Mouse (Mus musculus) neural tube, embryonic 14.5 days (tissue): Measurements from ENCODE around the gene Atf6. TPM values are rescaled to one million over a fixed set of nuclear protein-coding genes. Genes with fewer than 3 reads are reported as not detected.

Source experiments
- ATAC-seq: fragments of 200-750 bp; cut with Nextera tagmentation; 2 replicates; pipeline ENCODE4 v1.8.0; 2017; ENCODE audit warnings: low read depth, mild to moderate bottlenecking, moderate TSS enrichment, moderate library complexity
- H3K27ac ChIP-seq: fragments of 300-500 bp; sonication (generic); 2 replicates; pipeline ENCODE4 v1.5.1; 2014; ENCODE audit warnings: low read depth, mild to moderate bottlenecking, control low read depth, low read length, moderate library complexity, mixed read lengths
- H3K27me3 ChIP-seq: fragments of 300-500 bp; sonication (generic); 2 replicates; pipeline ENCODE4 v1.6.1; 2014; ENCODE audit warnings: low read length; ENCODE audit not compliant: control insufficient read depth, insufficient read depth
- H3K36me3 ChIP-seq: fragments of 300-500 bp; sonication (generic); 2 replicates; pipeline ENCODE4 v1.6.1; 2014; ENCODE audit warnings: low read length, mixed read lengths; ENCODE audit not compliant: control insufficient read depth, insufficient read depth
- H3K4me1 ChIP-seq: fragments of 300-500 bp; sonication (generic); 2 replicates; pipeline ENCODE4 v1.6.1; 2014; ENCODE audit warnings: low read length; ENCODE audit not compliant: control insufficient read depth, insufficient read depth
- H3K4me2 ChIP-seq: fragments of 300-500 bp; sonication (generic); 2 replicates; pipeline ENCODE4 v1.6.1; 2014; ENCODE audit warnings: mild to moderate bottlenecking, low read depth, low read length, control low read depth
- H3K4me3 ChIP-seq: fragments of 300-500 bp; sonication (generic); 2 replicates; pipeline ENCODE4 v1.5.1; 2014; ENCODE audit warnings: low read depth, low read length, control low read depth, mixed read lengths
- H3K9ac ChIP-seq: fragments of 300-500 bp; sonication (generic); replicated peaks from 2 replicates; pipeline ENCODE4 v1.6.1; 2014; ENCODE audit warnings: low read depth, mild to moderate bottlenecking, control low read depth, low read length, mixed read lengths
- H3K9me3 ChIP-seq: fragments of 300-500 bp; sonication (generic); 2 replicates; pipeline ENCODE4 v1.6.1; 2016; ENCODE audit warnings: low read length; ENCODE audit not compliant: control insufficient read depth
- WGBS: fragments of 180-500 bp; shearing (Covaris S2); extraction: QIAGEN DNeasy Blood & Tissue Kit; methylation state at CpG from one replicate; pipeline ENCODE4 v1.1.7; 2014; 5-methylcytosine and 5-hydroxymethylcytosine counted together
- polyA plus RNA-seq: library from polyadenylated mRNA; unstranded; fragments of >200 nt; fragmentation: Nextera tagmentation; extraction: Ambion mirVana; gene quantifications from 2 replicates; pipeline ENCODE4 v1.2.1, GENCODE M21; 2014

Gene Atf6
- polyA plus RNA-seq, 1 experiment from 2014 or later: 10.1 TPM

DNA sequence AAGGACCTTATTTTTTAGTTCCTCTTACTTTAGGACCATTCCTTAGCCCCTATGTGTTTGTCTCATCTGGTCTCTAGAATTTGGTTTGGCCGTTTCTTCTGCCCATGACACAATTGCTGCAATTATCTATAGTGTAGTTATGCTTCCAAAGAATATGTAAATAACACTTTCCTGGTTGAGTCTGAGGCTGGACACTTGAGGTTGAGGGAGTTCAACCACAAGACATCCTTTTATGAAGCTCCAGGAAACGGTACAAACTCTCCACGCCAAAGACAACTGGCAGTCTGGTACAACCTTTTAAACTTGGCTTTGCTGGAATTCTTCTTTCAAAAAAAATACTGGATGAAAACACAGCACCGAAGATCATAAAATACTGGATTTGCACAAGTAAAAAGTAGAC is 94.1 kb downstream of the Atf6 start:
- Histone ChIP-seq H3K36me3 (no peaks in the 10 kb centered on the region; the same call in 1 of the 2 replicates), H3K4me3 (no peak overlapping the region), H3K27ac (no peak overlapping the region), H3K27me3 (no peaks in the 10 kb centered on the region), H3K4me1 (no peaks in the 10 kb centered on the region), H3K4me2 (no peak overlapping the region), H3K9me3 (no peaks in the 10 kb centered on the region), H3K9ac (no peak overlapping the region)
- 92% methylated on average over 4 of the region's 4 CpGs for WGBS
- ATAC-seq: no peak

DNA sequence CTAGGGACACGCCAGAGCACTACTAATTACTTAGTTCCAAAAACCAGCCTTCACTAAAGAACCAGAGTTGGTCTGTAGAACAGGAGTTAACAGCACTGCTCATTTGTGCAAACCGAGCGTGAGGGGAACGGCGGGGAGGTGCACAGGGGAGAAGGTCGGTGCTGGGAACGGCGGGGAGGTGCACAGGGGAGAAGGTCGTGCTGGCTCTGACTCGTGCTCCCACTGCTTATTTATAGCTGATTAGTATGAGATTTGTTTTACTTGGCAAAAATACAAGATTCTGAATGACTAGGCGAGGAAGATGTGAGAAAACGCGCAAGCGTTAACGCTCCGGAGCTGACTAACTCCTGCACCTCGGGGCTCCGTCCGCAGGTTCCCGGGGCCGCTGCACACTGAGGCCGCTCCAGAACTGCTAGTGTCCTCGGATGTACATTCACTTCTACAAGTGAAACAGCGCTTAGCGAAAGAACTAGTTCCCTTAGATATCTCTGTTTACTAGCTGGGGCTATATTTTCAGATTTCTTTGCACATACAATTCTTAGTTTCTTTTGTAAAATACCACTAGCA is 96.1 kb downstream of the Atf6 start:
- WGBS: 68% methylated on average over 25 of the region's 25 CpGs
- Histone ChIP-seq H3K27ac (no peak overlapping the region), H3K36me3 (no peaks in the 10 kb centered on the region; the same call in 1 of the 2 replicates), H3K4me3 (no peak overlapping the region), H3K9me3 (no peaks in the 10 kb centered on the region), H3K9ac (no peak overlapping the region), H3K4me1 (no peaks in the 10 kb centered on the region), H3K27me3 (no peaks in the 10 kb centered on the region), H3K4me2 (no peak overlapping the region)
- ATAC-seq: no peak

DNA sequence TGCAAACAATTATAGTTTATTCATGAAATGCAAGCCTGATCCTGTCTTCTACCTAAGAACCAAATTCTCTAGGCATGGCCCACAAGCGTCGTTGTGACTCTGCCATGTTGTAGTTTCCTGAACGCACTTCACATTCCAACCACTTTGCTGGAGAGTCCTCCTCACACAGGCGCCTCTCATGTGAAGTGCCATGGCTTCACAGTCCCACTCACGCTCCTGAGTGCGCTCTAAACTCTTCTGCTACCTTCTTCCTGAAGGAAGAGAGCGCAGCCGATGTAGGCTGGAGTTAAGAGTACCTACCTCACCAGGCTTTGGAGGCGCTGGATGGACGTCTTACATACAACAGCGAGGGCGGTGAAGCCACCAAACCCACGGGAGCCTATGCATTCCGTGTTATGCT is 96.9 kb downstream of the Atf6 start:
- no peak for ATAC-seq
- 93% methylated on average over 14 of the region's 14 CpGs for WGBS
- H3K4me1 ChIP-seq: no peaks in the 10 kb centered on the region

DNA sequence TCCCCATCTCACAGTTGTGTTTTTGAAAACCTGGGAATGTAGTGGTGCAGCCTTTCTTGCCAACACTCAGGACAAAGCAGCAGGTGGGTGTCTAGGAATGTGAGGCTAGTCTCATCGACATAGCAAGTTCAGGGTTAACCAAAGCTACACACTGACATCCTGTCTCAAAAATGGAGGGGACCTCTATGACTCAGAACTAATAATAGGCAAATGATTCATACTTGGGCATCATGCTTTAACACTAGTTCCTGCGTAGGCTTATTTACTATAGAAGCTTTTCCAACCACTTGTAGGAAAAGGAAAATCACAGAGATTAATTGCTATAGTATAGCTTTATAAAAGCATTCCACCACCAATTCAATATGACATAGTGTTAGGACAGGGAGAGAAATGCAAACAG is 100.6 kb downstream of the Atf6 start:
- Histone ChIP-seq H3K9ac (no peak overlapping the region), H3K27ac (no peak overlapping the region), H3K36me3 (no peaks in the 10 kb centered on the region), H3K27me3 (no peaks in the 10 kb centered on the region), H3K4me1 (no peaks in the 10 kb centered on the region), H3K9me3 (no peaks in the 10 kb centered on the region), H3K4me3 (no peak overlapping the region), H3K4me2 (no peak overlapping the region)
- no peak for ATAC-seq
- WGBS: 72% methylated on average over 2 of the region's 2 CpGs

More for the DNA sequence above, 96.9 kb downstream of the Atf6 start:
- no peaks in the 10 kb centered on the region for H3K27me3 ChIP-seq
- H3K9ac ChIP-seq: no peak overlapping the region
- no peaks in the 10 kb centered on the region for H3K9me3 ChIP-seq
- no peak overlapping the region for H3K27ac ChIP-seq
- no peak overlapping the region for H3K4me3 ChIP-seq
- no peak overlapping the region for H3K4me2 ChIP-seq
- H3K36me3 ChIP-seq: no peaks in the 10 kb centered on the region; the same call in 1 of the 2 replicates

DNA sequence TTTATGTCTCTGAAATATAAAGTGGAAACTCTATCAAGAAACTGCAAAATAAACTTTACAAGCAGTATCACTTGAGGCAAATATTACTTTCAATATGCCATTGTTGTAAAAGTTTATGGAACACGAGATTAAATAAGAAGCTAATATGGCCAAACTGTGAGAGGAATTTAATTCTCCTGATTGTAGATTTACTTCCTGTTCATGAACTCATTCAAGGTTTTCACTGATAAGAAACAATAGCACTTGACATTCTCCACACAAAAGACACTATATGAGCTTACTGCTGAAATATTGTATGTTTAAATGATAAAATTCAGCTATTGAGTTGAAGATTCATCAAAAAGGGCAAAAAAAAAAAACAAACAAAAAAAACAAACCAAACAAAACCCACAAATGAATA is 102.8 kb downstream of the Atf6 start:
- no peaks in the 10 kb centered on the region for H3K9me3 ChIP-seq
- H3K36me3 ChIP-seq: no peaks in the 10 kb centered on the region
- H3K27me3 ChIP-seq: no peaks in the 10 kb centered on the region
- no peak for ATAC-seq
- WGBS: 93% methylated on average over 1 of the region's 1 CpGs
- no peak overlapping the region for H3K9ac ChIP-seq
- H3K4me1 ChIP-seq: no peaks in the 10 kb centered on the region
- H3K4me2 ChIP-seq: no peak overlapping the region
- no peak overlapping the region for H3K4me3 ChIP-seq
- no peak overlapping the region for H3K27ac ChIP-seq

DNA sequence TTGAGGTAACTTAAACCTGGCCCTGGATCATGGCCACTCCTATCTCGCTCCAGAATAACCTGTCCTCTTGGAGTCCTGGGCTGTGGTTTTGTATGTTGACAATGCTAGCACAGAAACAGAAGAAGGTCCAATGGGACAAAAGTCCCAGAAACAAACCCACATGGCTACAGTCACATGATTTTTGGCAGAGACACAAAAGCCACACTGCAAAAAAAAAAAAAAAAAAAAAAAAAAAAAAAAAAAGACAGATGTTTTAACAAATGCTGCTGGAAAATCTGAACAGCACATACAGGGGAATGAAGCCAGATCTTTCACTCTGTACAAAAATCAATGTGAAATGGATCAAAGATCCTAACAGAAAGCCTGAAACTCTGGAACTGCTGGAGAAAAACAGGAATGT is 105.9 kb downstream of the Atf6 start:
- H3K27me3 ChIP-seq: no peaks in the 10 kb centered on the region
- H3K4me1 ChIP-seq: no peaks in the 10 kb centered on the region
- WGBS: 97% methylated on average over 1 of the region's 1 CpGs
- no peaks in the 10 kb centered on the region for H3K36me3 ChIP-seq
- H3K9ac ChIP-seq: no peak overlapping the region
- no peak for ATAC-seq
- no peak overlapping the region for H3K27ac ChIP-seq
- H3K4me3 ChIP-seq: no peak overlapping the region
- no peak overlapping the region for H3K4me2 ChIP-seq
- H3K9me3 ChIP-seq: no peaks in the 10 kb centered on the region

DNA sequence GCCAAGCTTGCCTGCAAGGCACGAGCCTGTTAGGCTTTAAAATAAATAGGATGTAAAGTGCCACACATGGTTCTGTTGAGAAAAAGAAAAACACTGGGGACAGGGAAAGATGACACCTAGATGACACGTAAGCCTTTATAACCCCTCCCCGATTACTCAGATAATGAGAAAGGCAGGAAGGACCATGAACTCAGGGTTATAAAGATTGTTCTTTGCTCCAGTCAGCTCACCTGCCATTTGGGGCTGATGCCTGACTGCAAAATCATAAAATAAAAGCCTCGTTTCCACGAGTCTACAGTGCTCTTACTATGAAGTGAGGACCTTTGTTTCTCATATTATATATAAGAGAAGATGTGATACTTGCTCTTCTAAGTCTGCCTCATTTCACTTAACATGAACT is 114.0 kb downstream of the Atf6 start:
- H3K4me1 ChIP-seq: no peaks in the 10 kb centered on the region
- H3K9me3 ChIP-seq: no peaks in the 10 kb centered on the region
- no peak overlapping the region for H3K4me3 ChIP-seq
- H3K27me3 ChIP-seq: no peaks in the 10 kb centered on the region
- H3K9ac ChIP-seq: no peak overlapping the region
- H3K4me2 ChIP-seq: no peak overlapping the region
- 88% methylated on average over 5 of the region's 5 CpGs for WGBS
- H3K27ac ChIP-seq: no peak overlapping the region
- H3K36me3 ChIP-seq: no peaks in the 10 kb centered on the region
- no peak for ATAC-seq

DNA sequence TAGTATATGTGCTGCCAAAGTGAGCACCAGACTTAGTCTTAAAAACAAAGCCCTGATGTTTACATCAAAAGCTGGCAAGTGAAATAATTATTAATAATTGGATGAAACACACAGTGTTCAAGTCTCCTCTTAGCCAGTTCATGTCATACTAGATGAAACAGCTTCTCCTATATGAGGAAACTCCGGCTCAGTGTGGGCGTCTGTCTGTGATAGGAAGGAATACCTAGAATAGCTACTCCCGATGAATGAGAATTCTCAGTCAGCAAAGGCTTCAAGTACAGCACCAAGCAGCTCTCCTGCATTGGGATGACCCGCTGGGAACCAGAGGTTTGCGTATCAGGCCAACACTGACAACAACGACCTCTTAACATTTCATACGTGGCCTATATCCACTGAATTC is 115.8 kb downstream of the Atf6 start:
- ATAC-seq: no peak
- no peak overlapping the region for H3K9ac ChIP-seq
- H3K9me3 ChIP-seq: no peaks in the 10 kb centered on the region
- H3K27ac ChIP-seq: no peak overlapping the region
- H3K4me2 ChIP-seq: no peak overlapping the region
- no peak overlapping the region for H3K4me3 ChIP-seq
- H3K27me3 ChIP-seq: no peaks in the 10 kb centered on the region
- WGBS: 97% methylated on average over 7 of the region's 7 CpGs
- H3K4me1 ChIP-seq: no peaks in the 10 kb centered on the region
- no peaks in the 10 kb centered on the region for H3K36me3 ChIP-seq

DNA sequence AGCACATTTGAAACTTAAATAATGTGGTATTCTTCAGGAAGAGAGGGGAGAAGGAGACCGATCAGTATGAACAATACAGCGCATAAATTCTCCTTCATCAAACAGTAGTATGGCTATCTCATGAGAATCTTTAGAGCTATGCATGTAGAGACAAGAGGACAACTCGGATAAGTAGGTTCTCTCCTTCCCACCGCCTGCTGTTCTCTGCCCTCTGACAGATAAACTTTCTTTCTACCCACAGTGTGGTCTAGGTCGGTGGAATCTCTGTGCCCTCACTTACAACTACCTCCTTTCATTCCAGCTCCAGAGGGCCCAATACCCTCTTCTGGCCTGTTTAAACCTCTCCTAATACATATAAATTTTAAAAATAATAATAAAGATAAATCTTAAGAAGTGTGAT is 121.0 kb downstream of the Atf6 start:
- Histone ChIP-seq H3K4me1 (no peaks in the 10 kb centered on the region), H3K27me3 (no peaks in the 10 kb centered on the region), H3K36me3 (no peaks in the 10 kb centered on the region), H3K9ac (no peak overlapping the region), H3K27ac (no peak overlapping the region), H3K4me3 (no peak overlapping the region), H3K4me2 (no peak overlapping the region), H3K9me3 (no peaks in the 10 kb centered on the region)
- ATAC-seq: no peak
- WGBS: 92% methylated on average over 5 of the region's 5 CpGs
